Mouse (Mus musculus) stomach, postnatal 0 days (tissue): ENCODE data around the gene Chchd3.

Experiments
- CTCF ChIP-seq: IDR thresholded peaks from 2 replicates; pipeline ENCODE4 v1.5.1; 2016; ENCODE audit warnings: antibody characterized with exemption, low read depth, mild to moderate bottlenecking, moderate library complexity
- EP300 ChIP-seq: optimal IDR thresholded peaks from 2 replicates; pipeline ENCODE3; 2016; ENCODE audit warnings: antibody characterized with exemption

GRCm38 (mm10) chr6:32962048-32962447 is 98.0 kb downstream of the Chchd3 start:
- TF ChIP-seq CTCF = no peak
- no peak for TF ChIP-seq EP300
